Mouse (Mus musculus) CH12.LX (cell line): Measurements from ENCODE around the gene Txnip. TPM values are rescaled to one million over a fixed set of nuclear protein-coding genes. Genes with fewer than 3 reads are reported as not detected.
A peak's percentile ranks its signal among the peaks of the same experiment; 100 is the strongest.

Source experiments
- DNase-seq: peaks from one replicate; pipeline ENCODE4 v3.0.0-alpha.2; 2013; ENCODE audit errors: extremely low read depth
- H3K27ac ChIP-seq: 2 replicates; pipeline ENCODE4 v1.5.1; 2012; ENCODE audit warnings: low read depth, mild to moderate bottlenecking, control low read depth, moderate library complexity; ENCODE audit not compliant: insufficient read depth
- H3K27me3 ChIP-seq: replicated peaks from 2 replicates; pipeline ENCODE3; 2012; ENCODE audit warnings: inconsistent platforms
- H3K36me3 ChIP-seq, 2 experiments: replicated peaks in 1 of 2; 2 replicates each; pipeline versions ENCODE3 to v1.6.1; 2012; ENCODE audit warnings: inconsistent platforms in 1 of 2, low read length in 1 of 2, mild to moderate bottlenecking in 1 of 2, mixed read lengths in 1 of 2, moderate library complexity in 1 of 2; ENCODE audit not compliant: control insufficient read depth in 1 of 2, insufficient read depth in 1 of 2
- H3K4me1 ChIP-seq, 2 experiments: 2 replicates each; pipeline ENCODE4 v1.6.1; 2012; ENCODE audit warnings: inconsistent platforms in 1 of 2, moderate library complexity in 1 of 2; ENCODE audit not compliant: insufficient read depth in 2 of 2, control insufficient read depth in 1 of 2
- H3K4me2 ChIP-seq: 2 replicates; pipeline ENCODE4 v1.6.1; 2012; ENCODE audit warnings: low read depth, mild to moderate bottlenecking, control low read depth; ENCODE audit not compliant: poor library complexity, insufficient read depth, severe bottlenecking
- H3K4me3 ChIP-seq, 3 experiments: fragments of 150-350 bp in 1 of 3; sonication (generic) in 1 of 3; replicated peaks in 1 of 3; 2 replicates each; pipeline versions ENCODE3 to v1.5.1; 2011 to 2012; ENCODE audit warnings: low read depth in 2 of 3, low read length in 2 of 3, mild to moderate bottlenecking in 2 of 3, moderate library complexity in 2 of 3, control low read depth in 1 of 3, improper control_type of control experiment in 1 of 3, inconsistent platforms in 1 of 3, mixed read lengths in 1 of 3; ENCODE audit not compliant: poor library complexity in 1 of 3
- H3K79me2 ChIP-seq: replicated peaks from 2 replicates; pipeline ENCODE4 v1.6.1; 2012; ENCODE audit warnings: mild to moderate bottlenecking, moderate library complexity; ENCODE audit not compliant: control insufficient read depth, poor library complexity, insufficient read depth, severe bottlenecking; ENCODE audit errors: extremely low read depth
- H3K9ac ChIP-seq: 2 replicates; pipeline ENCODE4 v1.6.1; 2012; ENCODE audit warnings: low read depth, mild to moderate bottlenecking, control low read depth, moderate library complexity; ENCODE audit not compliant: insufficient read depth
- H3K9me3 ChIP-seq: replicated peaks from 2 replicates; pipeline ENCODE3; 2012; ENCODE audit warnings: low read length, inconsistent platforms, mixed read lengths
- CHD1 ChIP-seq: IDR thresholded peaks from 2 replicates; pipeline ENCODE4 v1.6.1; 2012; ENCODE audit warnings: low read depth, low read length, improper control_type of control experiment, inconsistent platforms
- HCFC1 ChIP-seq: IDR thresholded peaks from 2 replicates; pipeline ENCODE4 v1.6.1; 2012; ENCODE audit warnings: low read depth, mild to moderate bottlenecking, inconsistent platforms, low read length, improper control_type of control experiment
- IRF4 ChIP-seq: IDR thresholded peaks from 2 replicates; pipeline ENCODE4 v1.6.1; 2014; ENCODE audit warnings: low read depth, mild to moderate bottlenecking, inconsistent platforms, low read length, improper control_type of control experiment
- MAFK ChIP-seq: IDR thresholded peaks from 2 replicates; pipeline ENCODE4 v1.6.1; 2011; ENCODE audit warnings: low read length, improper control_type of control experiment; ENCODE audit not compliant: insufficient replicate concordance
- MEF2A ChIP-seq: IDR thresholded peaks from 2 replicates; pipeline ENCODE4 v1.6.1; 2014; ENCODE audit warnings: low read depth, mild to moderate bottlenecking, inconsistent platforms, low read length, improper control_type of control experiment, borderline replicate concordance
- MYC ChIP-seq: IDR thresholded peaks from 2 replicates; pipeline ENCODE4 v1.6.1; 2011; ENCODE audit warnings: low read depth, mild to moderate bottlenecking, improper control_type of control experiment, low read length
- NRF1 ChIP-seq: IDR thresholded peaks from 2 replicates; pipeline ENCODE4 v1.6.1; 2014; ENCODE audit warnings: low read depth, mild to moderate bottlenecking, inconsistent platforms, low read length, improper control_type of control experiment, moderate library complexity
- RCOR1 ChIP-seq: conservative IDR thresholded peaks from 2 replicates; pipeline ENCODE4 v1.6.1; 2012; ENCODE audit warnings: low read depth, mild to moderate bottlenecking, inconsistent platforms, low read length, improper control_type of control experiment
- TBP ChIP-seq: conservative IDR thresholded peaks from 2 replicates; pipeline ENCODE4 v1.6.1; 2011; ENCODE audit warnings: low read depth, low read length, improper control_type of control experiment
- TCF12 ChIP-seq: IDR thresholded peaks from 2 replicates; pipeline ENCODE4 v1.6.1; 2014; ENCODE audit warnings: low read depth, mild to moderate bottlenecking, inconsistent platforms, low read length, improper control_type of control experiment
- UBTF ChIP-seq: IDR thresholded peaks from 2 replicates; pipeline ENCODE4 v1.6.1; 2012; ENCODE audit warnings: low read depth, mild to moderate bottlenecking, inconsistent platforms, low read length, improper control_type of control experiment, moderate library complexity
- ZKSCAN1 ChIP-seq: IDR thresholded peaks from 2 replicates; pipeline ENCODE4 v1.6.1; 2012; ENCODE audit warnings: low read depth, inconsistent platforms, low read length, improper control_type of control experiment, borderline replicate concordance
- ZNF384 ChIP-seq: IDR thresholded peaks from 2 replicates; pipeline ENCODE4 v1.6.1; 2012; ENCODE audit warnings: low read depth, low read length, improper control_type of control experiment, inconsistent platforms
- dilution Hi-C: fragments of 300-500 bp; cut with MboI; formaldehyde crosslinking; loops from 2 replicates; pipeline ENCODE4 v1.14.3; 2020; ENCODE audit warnings: low sequenced_read_pairs; ENCODE audit not compliant: extremely low pct_unique_long_range_greater_than_20kb, extremely low pct_ligation_motif_present
- in situ Hi-C: fragments of 300-500 bp; cut with MboI; formaldehyde crosslinking; loops from 3 replicates; pipeline ENCODE4 v1.14.3; 2019; ENCODE audit warnings: low sequenced_read_pairs, low pct_ligation_motif_present, low pct_unique_long_range_greater_than_20kb, mixed read lengths
- polyA plus RNA-seq: library from polyadenylated mRNA; unstranded; fragments of >175 nt; gene quantifications from 2 replicates; pipeline ENCODE4 v1.2.1, GENCODE M21; 2012; ENCODE audit warnings: low read depth; ENCODE audit not compliant: insufficient read length
- total RNA-seq, 2 experiments: library from RNA; depleted of rRNA; stranded (reverse); fragments of 300-350 nt in 1 of 2; fragments of >200 nt in 1 of 2; gene quantifications; 2 replicates each; pipeline ENCODE4 v1.2.3; 2012 to 2014

The Txnip gene
- total and polyA plus RNA-seq, 3 experiments: 41.8 to 220 (median 76.7) TPM

GRCm38 (mm10) chr3:96559398-96559910, 1.7 kb downstream of the Txnip start (continued):
- no peak for TF ChIP-seq TCF12
- TF ChIP-seq MEF2A: 0 out of 2 replicates have a peak, but pooled peaks have one; percentile 5
- TF ChIP-seq CHD1: 0 out of 2 replicates have a peak, but pooled peaks have one; percentile 32
- TF ChIP-seq ZNF384: no peak
- TF ChIP-seq HCFC1: no peak
- TF ChIP-seq TBP: no peak
- TF ChIP-seq MAFK: no peak
- no peak for TF ChIP-seq ZKSCAN1
- no peak for TF ChIP-seq IRF4
- TF ChIP-seq UBTF: 0 out of 2 replicates have a peak, but pooled peaks have one; percentile 5
- peak; percentile 99 for TF ChIP-seq MYC
- no peak for TF ChIP-seq RCOR1

GRCm38 (mm10) chr3:96559911-96560850, 2.4 kb downstream of the Txnip start:
- Histone ChIP-seq H3K27ac (peak overlapping the region; percentile 86), H3K4me2 (peak overlapping the region; percentile 97), H3K9me3 (no peaks in the 10 kb centered on the region), H3K36me3 (peaks cover 28 to 30% of the 10 kb centered on the region in 2 experiments), H3K4me3 (peak overlapping the region; percentile 77 to 100 (median 78)), H3K79me2 (peaks cover 41% of the 10 kb centered on the region), H3K27me3 (no peaks in the 10 kb centered on the region), H3K4me1 (peaks cover 8 to 60% of the 10 kb centered on the region in 2 experiments), H3K9ac (peak overlapping the region; percentile 98)
- dilution Hi-C loops (no loop called here), in situ Hi-C loops (no loop called here)
- peak; percentile 41; the same call in 1 of the 2 replicates for TF ChIP-seq CHD1
- 0 out of 2 replicates have a peak, but pooled peaks have one; percentile 4 for TF ChIP-seq NRF1
- TF ChIP-seq RCOR1: no peak
- no peak for DNase-seq
